Mouse (Mus musculus) spleen, adult 18-20 months (tissue): ENCODE data around the gene Gm3233.
"Not testable (repeated sequence)": the region's sequence is repeated elsewhere in the genome, so short reads cannot be mapped to it uniquely, and the experiment has no call there.

Experiments used
- DNase-seq, 2 experiments: peaks; one replicate each; pipeline ENCODE4 v3.0.0; 2022; ENCODE audit warnings: mixed read lengths in 2 of 2

Gm3233 gene

DNA sequence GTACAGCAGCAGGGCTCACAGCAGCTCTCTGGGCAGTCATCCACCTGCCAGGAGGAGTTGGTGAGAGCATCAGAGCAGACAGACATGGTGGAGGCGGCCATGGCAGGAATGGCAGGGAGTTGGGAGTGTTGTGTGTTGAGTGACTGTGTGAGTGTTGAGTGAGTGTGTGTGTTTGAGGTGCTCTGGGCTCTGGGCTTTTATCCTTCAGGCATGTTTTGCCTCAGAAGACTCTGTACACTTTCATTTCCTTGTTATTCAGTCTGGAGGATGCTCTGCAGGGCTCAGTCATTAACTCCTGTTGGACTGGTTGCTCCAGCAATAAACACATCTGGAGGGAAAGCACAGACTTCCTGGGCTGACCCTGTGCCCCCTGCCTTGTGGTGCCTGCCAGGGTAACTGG lies at the start of gene Gm3233:
Gm3233 (minus strand) TSS at position 101 of the 400 bp plus-strand sequence.
- DNase-seq = not testable (repeated sequence)

DNA sequence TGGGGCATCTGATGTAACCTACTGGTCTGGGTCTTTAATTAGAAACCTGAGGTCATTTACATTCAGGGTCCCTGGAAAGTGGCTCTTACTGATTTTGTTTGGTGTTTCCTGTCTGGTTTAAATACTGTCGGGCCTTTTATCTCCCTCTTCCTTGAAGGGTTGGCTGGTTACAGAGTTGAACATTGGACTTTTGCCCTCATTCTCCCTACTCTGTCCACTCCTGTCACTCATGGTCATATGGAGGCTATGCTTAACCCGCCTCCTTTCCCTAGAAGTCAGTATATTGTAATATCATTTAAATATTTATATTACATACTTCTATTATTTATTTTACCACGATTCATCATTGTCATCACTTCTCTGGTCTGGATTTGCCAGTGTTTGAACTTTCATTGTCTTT lies 44.6 kb upstream of the Gm3233 start:
- no peak for DNase-seq

GRCm38 (mm10) chr10:77798921-77799508 lies 39.5 kb upstream of the Gm3233 start, which contains the start of gene Gm19668:
Gene Gm19668, minus strand, starts transcription at chr10:77799133.
- DNase-seq = no peak

GRCm38 (mm10) chr10:77798164-77798920 lies 38.9 kb upstream of the Gm3233 start:
- not testable (repeated sequence) for DNase-seq

GRCm38 (mm10) chr10:77797677-77798076 lies 38.2 kb upstream of the Gm3233 start:
- no peak for DNase-seq

GRCm38 (mm10) chr10:77794976-77795375 lies 35.5 kb upstream of the Gm3233 start, which contains the start of gene Gm9639:
Gene Gm9639, minus strand, starts transcription at chr10:77795076.
- no peak for DNase-seq

- DNase-seq = no peak
These were observed 29.1 kb upstream of the Gm3233 start for GRCm38 (mm10) chr10:77788621-77789020.

DNA sequence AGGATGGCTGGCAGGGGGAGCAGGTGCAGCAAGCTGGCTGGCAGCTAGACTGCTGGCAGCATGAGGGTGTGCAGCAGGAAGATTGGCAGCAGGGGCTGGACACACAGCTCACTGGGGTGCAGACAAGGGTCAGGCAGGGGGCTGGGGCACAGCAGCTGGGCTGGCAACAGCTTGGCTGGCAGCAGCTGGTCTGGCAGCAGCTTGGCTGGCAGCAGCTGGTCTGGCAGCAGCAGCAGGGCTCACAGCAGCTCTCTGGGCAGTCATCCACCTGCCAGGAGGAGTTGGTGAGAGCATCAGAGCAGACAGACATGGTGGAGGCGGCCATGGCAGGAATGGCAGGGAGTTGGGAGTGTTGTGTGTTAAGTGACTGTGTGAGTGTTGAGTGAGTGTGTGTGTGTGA lies 28.4 kb upstream of the Gm3233 start, which contains the start of gene Gm7137:
Gm7137 (minus strand) TSS at position 325 of the 400 bp plus-strand sequence.
- DNase-seq = not testable (repeated sequence)

DNA sequence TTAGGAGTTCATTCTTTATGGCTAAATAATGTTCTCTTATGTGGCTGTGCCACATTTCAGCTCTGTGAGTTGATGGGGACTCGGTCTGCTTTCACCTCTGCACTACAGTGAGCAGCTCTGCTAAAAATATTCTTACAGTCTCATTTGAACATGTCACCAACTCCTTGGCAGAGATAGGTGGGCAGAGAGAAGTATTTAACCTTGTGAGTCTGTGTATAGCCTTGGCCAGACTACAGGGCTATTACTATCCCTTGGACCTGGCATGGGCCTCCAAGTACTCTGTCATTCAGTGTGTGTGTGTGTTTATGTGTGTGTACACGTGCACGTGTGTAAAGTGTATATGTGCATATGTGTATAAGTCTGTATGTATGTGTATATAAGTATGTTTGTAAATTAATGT lies 23.9 kb upstream of the Gm3233 start:
- not testable (repeated sequence) for DNase-seq

DNA sequence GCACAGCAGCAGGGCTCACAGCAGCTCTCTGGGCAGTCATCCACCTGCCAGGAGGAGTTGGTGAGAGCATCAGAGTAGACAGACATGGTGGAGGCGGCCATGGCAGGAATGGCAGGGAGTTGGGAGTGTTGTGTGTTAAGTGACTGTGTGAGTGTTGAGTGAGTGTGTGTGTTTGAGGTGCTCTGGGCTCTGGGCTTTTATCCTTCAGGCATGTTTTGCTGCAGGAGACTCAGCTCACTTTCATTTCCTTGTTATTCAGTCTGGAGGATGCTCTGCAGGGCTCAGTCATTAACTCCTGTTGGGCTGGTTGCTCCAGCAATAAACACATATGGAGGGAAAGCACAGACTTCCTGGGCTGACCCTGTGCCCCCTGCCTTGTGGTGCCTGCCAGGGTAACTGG lies 23.0 kb upstream of the Gm3233 start, which contains the start of gene Gm3250:
Gm3250 (minus strand) TSS at position 101 of the 400 bp plus-strand sequence.
- not testable (repeated sequence) for DNase-seq

DNA sequence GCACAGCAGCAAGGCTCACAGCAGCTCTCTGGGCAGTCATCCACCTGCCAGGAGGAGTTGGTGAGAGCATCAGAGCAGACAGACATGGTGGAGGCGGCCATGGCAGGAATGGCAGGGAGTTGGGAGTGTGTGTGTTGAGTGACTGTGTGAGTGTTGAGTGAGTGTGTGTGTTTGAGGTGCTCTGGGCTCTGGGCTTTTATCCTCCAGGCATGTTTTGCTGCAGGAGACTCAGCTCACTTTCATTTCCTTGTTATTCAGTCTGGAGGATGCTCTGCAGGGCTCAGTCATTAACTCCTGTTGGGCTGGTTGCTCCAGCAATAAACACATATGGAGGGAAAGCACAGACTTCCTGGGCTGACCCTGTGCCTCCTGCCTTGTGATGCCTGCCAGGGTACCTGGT lies 17.4 kb upstream of the Gm3233 start, which contains the start of gene Gm7138:
Gm7138 (minus strand) TSS at position 101 of the 400 bp plus-strand sequence.
- not testable (repeated sequence) for DNase-seq

GRCm38 (mm10) chr10:77772142-77772541 lies 12.7 kb upstream of the Gm3233 start:
- DNase-seq = not testable (repeated sequence)

GRCm38 (mm10) chr10:77771225-77771624 lies 11.7 kb upstream of the Gm3233 start, which contains the start of gene Gm3238:
Gene Gm3238, minus strand, starts transcription at chr10:77771325.
- not testable (repeated sequence) for DNase-seq

DNA sequence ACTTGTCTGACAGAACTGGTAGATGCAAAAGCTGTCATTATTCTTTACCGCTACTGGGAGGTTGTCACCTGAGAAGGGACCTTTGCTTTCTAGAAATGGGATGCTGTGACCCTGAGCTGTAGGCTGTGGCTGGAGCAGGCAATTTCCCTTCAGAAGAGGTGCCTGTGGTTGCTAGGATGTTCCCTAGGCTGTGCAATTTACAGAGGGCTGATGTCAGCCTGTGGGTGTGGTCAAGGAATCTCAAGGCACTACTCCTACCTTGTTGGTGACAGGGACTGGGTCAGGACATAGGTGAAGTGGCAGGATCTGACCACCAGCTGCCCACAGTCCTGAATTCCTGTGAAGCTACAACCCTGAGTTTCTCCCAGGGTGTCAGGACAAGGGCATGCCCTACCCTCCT lies 10.2 kb upstream of the Gm3233 start:
- DNase-seq = no peak

GRCm38 (mm10) chr10:77753448-77753847 lies 6.0 kb downstream of the Gm3233 start:
- DNase-seq = no peak

DNA sequence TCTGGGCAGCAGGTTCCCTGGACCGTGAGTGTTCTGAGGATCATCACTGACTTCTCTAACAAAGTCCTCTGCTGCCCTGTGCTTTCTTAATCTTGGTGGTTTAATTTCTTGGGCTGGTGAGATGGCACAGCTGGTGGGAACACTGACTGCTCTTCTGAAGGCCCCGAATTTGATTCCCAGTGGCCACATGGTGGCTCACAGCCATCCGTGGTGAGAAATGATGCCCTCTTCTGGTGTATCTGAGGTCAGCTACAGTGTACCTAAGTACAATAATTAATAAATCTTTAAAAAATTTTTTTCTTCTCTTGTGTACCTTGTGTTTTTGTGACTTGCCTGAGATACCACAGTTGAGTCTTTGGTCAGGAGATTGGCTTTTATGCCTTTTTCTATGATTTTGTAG lies 7.2 kb downstream of the Gm3233 start:
- DNase-seq = not testable (repeated sequence)

DNA sequence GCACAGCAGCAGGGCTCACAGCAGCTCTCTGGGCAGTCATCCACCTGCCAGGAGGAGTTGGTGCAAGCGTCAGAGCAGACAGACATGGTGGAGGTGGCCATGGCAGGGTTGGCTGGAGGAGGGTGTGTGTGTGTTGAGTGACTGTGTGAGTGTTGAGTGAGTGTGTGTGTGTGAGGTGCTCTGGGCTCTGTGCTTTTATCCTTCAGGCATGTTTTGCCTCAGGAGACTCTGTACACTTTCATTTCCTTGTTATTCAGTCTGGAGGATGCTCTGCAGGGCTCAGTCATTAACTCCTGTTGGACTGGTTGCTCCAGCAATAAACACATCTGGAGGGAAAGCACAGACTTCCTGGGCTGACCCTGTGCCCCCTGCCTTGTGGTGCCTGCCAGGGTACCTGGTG lies 8.2 kb downstream of the Gm3233 start, which contains the start of gene Gm9736:
Gm9736 (minus strand) TSS at position 101 of the 400 bp plus-strand sequence.
- DNase-seq = not testable (repeated sequence)

GRCm38 (mm10) chr10:77750686-77751085 lies 8.8 kb downstream of the Gm3233 start:
- not testable (repeated sequence) for DNase-seq

DNA sequence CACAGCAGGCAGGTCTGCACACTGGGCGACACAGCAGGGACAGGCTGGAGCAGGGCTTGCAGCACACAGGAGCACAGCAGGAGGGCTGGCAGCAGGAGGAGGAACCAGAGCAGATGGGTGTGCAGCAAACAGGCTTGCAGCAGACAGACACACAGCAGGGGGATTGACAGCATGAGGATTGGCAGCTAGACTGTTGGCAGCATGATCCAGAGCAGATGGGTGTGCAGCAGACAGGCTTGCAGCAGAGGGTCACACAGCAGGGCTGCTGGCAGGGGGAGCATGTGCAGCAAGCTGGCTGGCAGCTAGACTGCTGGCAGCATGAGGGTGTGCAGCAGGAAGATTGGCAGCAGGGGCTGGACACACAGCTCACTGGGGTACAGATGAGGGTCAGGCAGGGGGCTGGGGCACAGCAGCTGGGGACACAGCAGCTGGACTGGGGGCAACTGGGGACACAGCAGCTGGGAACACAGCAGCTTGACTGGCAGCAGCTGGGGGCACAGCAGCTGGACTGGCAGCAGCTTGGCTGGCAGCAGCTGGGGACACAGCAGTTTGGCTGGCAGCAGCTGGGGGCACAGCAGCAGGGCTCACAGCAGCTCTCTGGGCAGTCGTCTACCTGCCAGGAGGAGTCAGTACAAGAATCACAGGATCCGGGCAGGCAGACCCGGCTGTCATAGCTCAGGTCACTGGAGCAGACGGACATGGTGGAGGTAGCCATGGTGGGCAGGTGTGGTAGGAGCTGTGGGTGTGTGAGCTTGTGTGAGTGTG lies 17.4 kb downstream of the Gm3233 start, which contains the start of gene Gm18596:
Gm18596 (minus strand) TSS at position 715 of the 765 bp plus-strand sequence.
- not testable (repeated sequence) for DNase-seq

DNA sequence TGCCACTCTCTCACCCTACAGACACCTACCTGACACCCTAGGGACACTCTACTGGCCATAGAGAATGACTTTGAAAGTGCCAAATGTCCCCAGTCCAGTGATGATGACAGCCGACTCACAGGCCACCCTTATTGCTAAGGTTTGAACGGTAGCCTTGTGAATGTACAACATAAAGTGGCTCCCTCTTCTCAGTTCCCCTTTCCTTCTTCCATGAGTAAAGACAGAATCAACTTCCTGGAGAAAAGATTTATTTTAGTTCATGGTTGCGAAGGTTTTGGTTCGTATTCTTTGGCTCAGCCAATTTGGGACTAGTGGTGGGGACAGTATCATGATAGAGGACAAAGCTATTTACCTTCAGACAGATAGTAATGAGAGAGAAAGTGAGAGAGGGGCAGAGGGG lies 20.6 kb downstream of the Gm3233 start:
- DNase-seq = no peak

DNA sequence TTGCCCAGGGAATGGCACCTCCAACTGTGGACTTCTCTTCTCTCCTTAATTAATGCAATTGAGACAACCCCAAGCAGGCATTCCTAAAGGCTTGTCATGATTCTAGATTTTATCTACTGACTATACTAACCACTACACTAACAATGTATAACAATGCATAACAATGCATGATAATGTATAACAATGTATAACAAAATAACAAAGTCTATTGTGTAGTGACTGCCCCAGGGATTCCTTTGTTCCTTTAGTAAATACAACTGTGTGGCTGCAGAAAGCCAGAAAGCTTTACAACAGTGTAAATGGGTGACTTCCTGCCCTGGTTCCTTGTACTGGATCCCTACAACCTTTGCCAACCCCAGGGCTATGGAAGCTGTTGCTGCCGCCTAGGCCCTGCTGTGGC lies 23.6 kb downstream of the Gm3233 start:
- no peak for DNase-seq

GRCm38 (mm10) chr10:77729241-77729640 lies 30.2 kb downstream of the Gm3233 start:
- DNase-seq = peak in 1 of 2 experiments; percentile 16

GRCm38 (mm10) chr10:77728280-77728679 lies 31.2 kb downstream of the Gm3233 start:
- DNase-seq = no peak
